Mouse (Mus musculus) heart, embryonic 15.5 days (tissue): ENCODE results near the gene 9430038I01Rik. TPM values are rescaled to one million over a fixed set of nuclear protein-coding genes. Genes with fewer than 3 reads are reported as not detected.
"Not testable (repeated sequence)": the region's sequence is repeated elsewhere in the genome, so short reads cannot be mapped to it uniquely, and the experiment has no call there.

Experiments
- ATAC-seq: fragments of 200-750 bp; cut with Nextera tagmentation; replicated peaks from 2 replicates; pipeline ENCODE4 v1.8.0; 2017; ENCODE audit warnings: low read depth, moderate TSS enrichment; ENCODE audit not compliant: insufficient number of reproducible peaks, insufficient read depth, low FRiP score
- H3K27ac ChIP-seq: fragments of 300-500 bp; sonication (generic); 2 replicates; pipeline ENCODE4 v1.5.1; 2015; ENCODE audit warnings: mild to moderate bottlenecking, inconsistent platforms
- H3K27me3 ChIP-seq: fragments of 300-500 bp; sonication (generic); 2 replicates; pipeline ENCODE4 v1.6.1; 2015; ENCODE audit warnings: inconsistent platforms
- H3K36me3 ChIP-seq: fragments of 300-500 bp; sonication (generic); 2 replicates; pipeline ENCODE4 v1.6.1; 2015; ENCODE audit warnings: mild to moderate bottlenecking, inconsistent platforms
- H3K4me1 ChIP-seq: fragments of 300-500 bp; sonication (generic); replicated peaks from 2 replicates; pipeline ENCODE4 v1.6.1; 2015; ENCODE audit warnings: inconsistent platforms
- H3K4me2 ChIP-seq: fragments of 300-500 bp; sonication (generic); 2 replicates; pipeline ENCODE4 v1.6.1; 2015; ENCODE audit warnings: inconsistent platforms, mild to moderate bottlenecking, moderate library complexity
- H3K4me3 ChIP-seq: fragments of 300-500 bp; sonication (generic); 2 replicates; pipeline ENCODE4 v1.5.1; 2015; ENCODE audit warnings: mild to moderate bottlenecking, inconsistent platforms
- H3K9ac ChIP-seq: fragments of 300-500 bp; sonication (generic); 2 replicates; pipeline ENCODE4 v1.6.1; 2015; ENCODE audit warnings: mild to moderate bottlenecking, inconsistent platforms
- H3K9me3 ChIP-seq: fragments of 300-500 bp; sonication (generic); replicated peaks from 2 replicates; pipeline ENCODE4 v1.6.1; 2016; ENCODE audit warnings: inconsistent platforms
- WGBS: fragments of 180-500 bp; shearing (Covaris S2); methylation state at CpG from one replicate; pipeline ENCODE4 v1.1.7; 2015; ENCODE audit warnings: mixed read lengths; 5-methylcytosine and 5-hydroxymethylcytosine counted together
- polyA plus RNA-seq: library from polyadenylated mRNA; unstranded; fragments of >200 nt; fragmentation: Nextera tagmentation; extraction: Ambion mirVana; gene quantifications from 2 replicates; pipeline ENCODE4 v1.2.1, GENCODE M21; 2015

9430038I01Rik gene
- 12.4 and 12.5 TPM in 2 replicates for polyA plus RNA-seq

DNA sequence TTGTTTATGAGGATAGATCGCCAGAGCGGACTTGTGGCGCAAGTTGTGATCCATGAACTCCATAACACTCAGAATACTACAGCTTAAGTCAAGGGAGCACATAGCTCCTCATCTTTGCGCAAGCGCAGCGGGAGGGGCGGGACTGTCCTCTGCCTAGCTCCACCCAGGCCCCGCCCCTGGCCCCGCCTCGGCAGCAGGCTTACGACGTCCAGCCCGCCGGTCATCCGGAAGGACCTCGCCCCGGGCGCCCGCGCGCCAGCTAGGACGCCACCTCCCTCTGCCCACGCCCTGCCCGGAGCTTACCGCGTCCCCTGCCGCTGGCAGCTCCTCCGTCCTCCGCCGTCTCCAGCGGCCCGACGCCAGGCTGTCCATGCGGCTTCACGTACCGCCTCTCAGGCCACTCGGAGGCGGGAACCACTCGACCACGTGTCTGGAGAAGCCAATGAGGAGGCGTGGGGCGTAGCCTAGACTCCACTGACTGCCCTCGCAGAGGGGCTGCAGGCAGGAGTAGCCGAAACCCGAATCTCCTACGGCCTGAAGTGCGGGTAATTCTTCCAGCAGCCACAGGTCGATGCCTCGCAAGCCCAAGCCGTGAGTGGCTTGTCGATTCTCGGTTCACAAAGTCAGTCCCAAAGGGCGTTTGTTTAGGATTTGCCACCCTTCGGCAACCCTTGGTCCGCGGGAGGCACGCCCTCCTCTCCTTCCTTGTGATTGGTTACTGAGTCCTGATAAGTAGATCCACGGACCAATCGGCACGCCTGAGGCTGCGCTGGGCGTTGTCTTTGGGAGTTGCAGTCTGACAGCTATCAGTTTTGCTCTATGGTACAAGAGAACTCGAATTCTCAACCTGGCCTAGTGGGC is at the start of gene 9430038I01Rik:
TSS of gene 9430038I01Rik (minus strand) at position 426 of the 861 bp plus-strand sequence.
- Histone ChIP-seq H3K27ac (peak within 1 kb of the TSS; percentile 98), H3K4me3 (peak within 1 kb of the TSS; percentile 90), H3K27me3 (no peaks in the 10 kb centered on the region), H3K4me1 (peaks cover 6% of the 10 kb centered on the region), H3K9ac (peak within 1 kb of the TSS; percentile 80), H3K4me2 (peak within 1 kb of the TSS; percentile 65), H3K36me3 (no peaks in the 10 kb centered on the region), H3K9me3 (no peaks in the 10 kb centered on the region)
- WGBS = under 1% methylated on average over 63 of the region's 63 CpGs
- ATAC-seq = peak; percentile 99

GRCm38 (mm10) chr7:137445321-137445720 is 34.8 kb upstream of the 9430038I01Rik start:
- no peaks in the 10 kb centered on the region for H3K9me3 ChIP-seq
- no peak overlapping the region for H3K4me3 ChIP-seq
- peaks cover 18% of the 10 kb centered on the region for H3K4me1 ChIP-seq
- H3K36me3 ChIP-seq = peaks cover 25% of the 10 kb centered on the region
- H3K27me3 ChIP-seq = no peaks in the 10 kb centered on the region
- no peak overlapping the region for H3K4me2 ChIP-seq
- H3K27ac ChIP-seq = no peak overlapping the region
- WGBS = 89% methylated on average over 12 of the region's 12 CpGs
- H3K9ac ChIP-seq = no peak overlapping the region
- ATAC-seq = no peak

GRCm38 (mm10) chr7:137442951-137443350 is 32.4 kb upstream of the 9430038I01Rik start:
- no peaks in the 10 kb centered on the region for H3K27me3 ChIP-seq
- H3K4me1 ChIP-seq = peaks cover 30% of the 10 kb centered on the region
- no peak overlapping the region for H3K9ac ChIP-seq
- H3K4me3 ChIP-seq = no peak overlapping the region
- no peak for ATAC-seq
- 87% methylated on average over 4 of the region's 4 CpGs for WGBS
- no peak overlapping the region for H3K4me2 ChIP-seq
- no peak overlapping the region for H3K27ac ChIP-seq
- H3K9me3 ChIP-seq = no peaks in the 10 kb centered on the region
- peaks cover 14% of the 10 kb centered on the region for H3K36me3 ChIP-seq

DNA sequence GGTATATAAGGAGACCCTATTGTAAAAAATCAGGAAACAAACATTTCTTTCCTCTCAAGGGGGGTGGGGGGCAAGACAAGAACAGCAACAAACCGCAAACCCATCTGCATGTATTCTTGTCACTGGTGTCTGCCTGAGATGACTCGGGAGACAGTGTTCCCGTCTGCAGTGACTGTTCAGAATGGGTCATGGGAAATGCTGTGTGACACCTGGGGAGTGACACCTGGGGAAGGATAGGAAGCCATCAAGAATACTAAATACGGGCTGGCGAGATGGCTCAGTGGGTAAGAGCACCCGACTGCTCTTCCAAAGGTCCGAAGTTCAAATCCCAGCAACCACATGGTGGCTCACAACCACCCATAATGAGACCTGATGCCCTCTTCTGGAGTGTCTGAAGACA is 28.4 kb upstream of the 9430038I01Rik start:
- H3K9me3 ChIP-seq, H3K9ac ChIP-seq, H3K36me3 ChIP-seq, H3K27me3 ChIP-seq, ATAC-seq: not testable (repeated sequence)
- WGBS = 79% methylated on average over 7 of the region's 7 CpGs
- peaks cover 30% of the 10 kb centered on the region for H3K4me1 ChIP-seq
- H3K4me3 ChIP-seq = peak overlapping the region; percentile 98
- H3K4me2 ChIP-seq = peak overlapping the region; percentile 74
- H3K27ac ChIP-seq = peak overlapping the region; percentile 87

DNA sequence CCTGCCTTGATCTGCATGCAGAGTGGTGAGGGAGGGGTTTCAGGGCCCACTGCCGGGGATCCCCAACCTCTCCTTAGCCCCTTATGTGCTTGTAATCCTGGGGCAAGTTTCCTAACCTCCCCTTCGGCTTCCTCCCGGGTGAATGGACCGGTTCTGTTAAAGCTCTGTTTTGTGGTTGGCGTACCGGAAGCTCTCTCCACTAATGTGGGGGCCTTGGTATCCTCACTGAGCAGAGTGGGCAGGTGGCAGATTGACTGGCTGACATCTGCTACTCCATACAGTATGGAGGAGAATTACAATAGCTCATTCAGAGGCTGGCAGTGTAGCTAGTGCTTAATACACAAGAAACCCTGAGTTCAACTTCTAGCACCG is 27.6 kb upstream of the 9430038I01Rik start:
- no peaks in the 10 kb centered on the region for H3K27me3 ChIP-seq
- H3K9ac ChIP-seq = peak overlapping the region; percentile 92
- no peak for ATAC-seq
- H3K9me3 ChIP-seq = no peaks in the 10 kb centered on the region
- H3K4me2 ChIP-seq = peak overlapping the region; percentile 74
- H3K4me1 ChIP-seq = peaks cover 28% of the 10 kb centered on the region
- WGBS = 6% methylated on average over 7 of the region's 7 CpGs
- peak overlapping the region; percentile 87 for H3K27ac ChIP-seq
- H3K4me3 ChIP-seq = peak overlapping the region; percentile 98
- H3K36me3 ChIP-seq = no peaks in the 10 kb centered on the region

GRCm38 (mm10) chr7:137437440-137438178 is 27.0 kb upstream of the 9430038I01Rik start, which contains the start of gene Glrx3:
Glrx3 (plus strand) TSS chr7:137437614.
- peak within 1 kb of the TSS; percentile 98 for H3K4me3 ChIP-seq
- no peaks in the 10 kb centered on the region for H3K27me3 ChIP-seq
- peaks cover 24% of the 10 kb centered on the region for H3K4me1 ChIP-seq
- peak; percentile 97 for ATAC-seq
- H3K36me3 ChIP-seq = no peaks in the 10 kb centered on the region
- no peaks in the 10 kb centered on the region for H3K9me3 ChIP-seq
- peak within 1 kb of the TSS; percentile 92 for H3K9ac ChIP-seq
- peak within 1 kb of the TSS; percentile 87 for H3K27ac ChIP-seq
- under 1% methylated on average over 69 of the region's 69 CpGs for WGBS
- H3K4me2 ChIP-seq = peak within 1 kb of the TSS; percentile 74

GRCm38 (mm10) chr7:137436901-137437300 is 26.3 kb upstream of the 9430038I01Rik start:
- no peak for ATAC-seq
- Histone ChIP-seq H3K27ac (peak overlapping the region; percentile 87), H3K4me1 (peaks cover 20% of the 10 kb centered on the region), H3K9me3 (no peaks in the 10 kb centered on the region), H3K9ac (no peak overlapping the region), H3K36me3 (no peaks in the 10 kb centered on the region), H3K27me3 (no peaks in the 10 kb centered on the region), H3K4me3 (peak overlapping the region; percentile 98), H3K4me2 (peak overlapping the region; percentile 74)
- 79% methylated on average over 6 of the region's 6 CpGs for WGBS

DNA sequence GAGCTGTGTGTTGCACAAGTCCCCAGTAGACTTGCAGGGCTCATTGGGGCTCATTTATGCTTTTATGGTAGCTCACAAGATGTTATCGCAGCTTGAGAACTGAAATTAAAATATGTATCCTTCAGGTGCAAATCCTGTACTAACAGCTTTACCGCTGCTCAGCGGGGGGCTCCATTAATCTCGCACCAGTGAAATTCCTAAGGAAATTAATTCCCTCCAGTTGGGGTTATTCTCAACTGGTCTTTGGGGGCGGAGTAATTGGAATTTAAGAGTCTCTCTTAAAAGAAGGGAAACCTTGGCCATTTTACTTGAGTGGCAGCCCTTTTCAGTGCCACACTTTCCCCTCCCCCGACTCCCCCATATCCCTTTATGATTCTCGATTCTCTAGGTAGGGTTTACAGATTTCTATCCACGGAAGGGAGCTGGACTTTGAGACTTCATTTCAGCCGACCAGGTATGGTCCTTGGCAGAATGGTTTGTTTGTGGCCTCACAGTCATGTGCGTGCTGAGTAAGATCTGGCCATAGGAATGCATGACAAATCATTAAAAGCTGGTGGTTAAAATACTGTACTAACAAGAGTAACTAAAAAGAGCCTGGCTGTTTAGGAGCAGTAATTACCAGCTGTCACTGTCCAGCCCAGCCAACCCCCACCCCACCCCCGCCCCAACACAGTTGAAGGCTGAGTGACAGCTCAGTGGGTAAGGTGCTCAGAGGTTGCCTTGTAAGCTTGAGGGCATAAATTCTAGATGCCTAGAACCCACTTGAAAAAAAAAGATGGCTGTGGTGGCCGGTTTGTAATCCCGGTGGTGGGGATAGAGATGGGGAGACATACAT is 21.4 kb upstream of the 9430038I01Rik start:
- Histone ChIP-seq H3K4me3 (no peak overlapping the region), H3K27ac (no peak overlapping the region), H3K9me3 (no peaks in the 10 kb centered on the region), H3K36me3 (no peaks in the 10 kb centered on the region), H3K9ac (no peak overlapping the region), H3K27me3 (no peaks in the 10 kb centered on the region), H3K4me2 (no peak overlapping the region), H3K4me1 (no peaks in the 10 kb centered on the region; the same call in 1 of the 2 replicates)
- no peak for ATAC-seq
- 58% methylated on average over 13 of the region's 13 CpGs for WGBS

GRCm38 (mm10) chr7:137426693-137427092 is 16.1 kb upstream of the 9430038I01Rik start:
- Histone ChIP-seq H3K9me3 (no peaks in the 10 kb centered on the region), H3K27ac (no peak overlapping the region), H3K4me2 (no peak overlapping the region), H3K36me3 (no peaks in the 10 kb centered on the region), H3K27me3 (no peaks in the 10 kb centered on the region), H3K4me3 (no peak overlapping the region), H3K9ac (no peak overlapping the region), H3K4me1 (no peaks in the 10 kb centered on the region)
- ATAC-seq = no peak
- WGBS = 49% methylated on average over 4 of the region's 4 CpGs

GRCm38 (mm10) chr7:137421236-137421635 is 10.7 kb upstream of the 9430038I01Rik start:
- no peak overlapping the region for H3K4me3 ChIP-seq
- ATAC-seq = no peak
- H3K9me3 ChIP-seq = no peaks in the 10 kb centered on the region
- H3K36me3 ChIP-seq = no peaks in the 10 kb centered on the region
- no peaks in the 10 kb centered on the region for H3K27me3 ChIP-seq
- H3K4me1 ChIP-seq = no peaks in the 10 kb centered on the region
- WGBS = 94% methylated on average over 4 of the region's 4 CpGs
- no peak overlapping the region for H3K27ac ChIP-seq
- no peak overlapping the region for H3K4me2 ChIP-seq
- H3K9ac ChIP-seq = no peak overlapping the region

- Histone ChIP-seq H3K4me1 (no peaks in the 10 kb centered on the region), H3K27me3 (no peaks in the 10 kb centered on the region)
- 80% methylated on average over 2 of the region's 2 CpGs for WGBS
These were observed 10.0 kb upstream of the 9430038I01Rik start for GRCm38 (mm10) chr7:137420550-137420949.

More at GRCm38 (mm10) chr7:137420550-137420949, 10.0 kb upstream of the 9430038I01Rik start:
- H3K27ac ChIP-seq = no peak overlapping the region
- no peaks in the 10 kb centered on the region for H3K9me3 ChIP-seq
- no peaks in the 10 kb centered on the region for H3K36me3 ChIP-seq
- H3K4me2 ChIP-seq = no peak overlapping the region
- ATAC-seq = no peak
- no peak overlapping the region for H3K4me3 ChIP-seq
- H3K9ac ChIP-seq = no peak overlapping the region
